Mouse (Mus musculus): ENCODE data around the gene Mcm5. TPM values are rescaled to one million over a fixed set of nuclear protein-coding genes. Genes with fewer than 3 reads are reported as not detected.
A peak's percentile ranks its signal among the peaks of the same experiment; 100 is the strongest.

The Mcm5 gene
- polyA plus RNA-seq (2014; fragmentation: Nextera tagmentation; extraction: Ambion mirVana): 193 and 204 TPM in 2 replicates

- DNase-seq (ENCODE audit: low spot score) (peak; percentile 99), ATAC-seq (ENCODE audit: insufficient read depth, low FRiP score, low TSS enrichment) (peak; percentile 98)
- Histone ChIP-seq H3K4me2 (ENCODE audit: low read depth) (peak within 1 kb of the TSS; percentile 71), H3K27ac (ENCODE audit: low read depth, low read length) (peak within 1 kb of the TSS; percentile 69; the same call in 1 of the 2 replicates), H3K9me3 (ENCODE audit: control insufficient read depth, low read length) (no peaks in the 10 kb centered on the region), H3K36me3 (ENCODE audit: control insufficient read depth, insufficient read depth, low read length) (peaks cover 8% of the 10 kb centered on the region; the same call in 1 of the 2 replicates), H3K9ac (ENCODE audit: low read length) (peak within 1 kb of the TSS; percentile 88), H3K4me3 (ENCODE audit: low read depth, low read length) (peak within 1 kb of the TSS; percentile 81), H3K27me3 (ENCODE audit: control insufficient read depth, insufficient read depth, low read length) (no peaks in the 10 kb centered on the region), H3K4me1 (ENCODE audit: control insufficient read depth, insufficient read depth, low read length) (peaks cover 10% of the 10 kb centered on the region; the same call in 1 of the 2 replicates)
- WGBS: under 1% methylated on average over 58 of the region's 59 CpGs
Measured at GRCm38 (mm10) chr8:75109236-75109967, at the start of gene Mcm5. Gene Mcm5 (plus strand): TSS chr8:75109569.

DNA sequence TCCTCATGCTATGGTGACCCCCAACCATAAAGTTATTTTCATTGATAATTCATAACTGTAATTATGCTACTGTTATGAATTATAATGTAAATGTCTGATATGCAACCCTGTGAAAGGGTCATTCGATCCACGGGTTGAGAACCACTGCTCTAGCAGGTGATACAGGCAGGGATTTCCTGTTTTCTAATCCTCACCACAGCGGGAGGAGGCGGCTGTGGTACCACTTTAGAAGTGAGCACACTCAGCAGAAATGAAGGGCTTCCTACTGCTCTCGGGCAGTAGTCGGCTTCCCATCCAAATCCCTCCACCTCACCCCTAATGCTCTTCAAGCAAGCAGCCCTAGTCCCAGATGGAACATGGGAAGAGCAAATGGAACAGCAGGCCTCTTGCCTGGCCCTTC is 49.3 kb upstream of the Mcm5 start:
- H3K9ac ChIP-seq (ENCODE audit: low read length): no peak overlapping the region
- H3K4me3 ChIP-seq (ENCODE audit: low read depth, low read length): no peak overlapping the region
- H3K27me3 ChIP-seq (ENCODE audit: control insufficient read depth, insufficient read depth, low read length): no peaks in the 10 kb centered on the region
- H3K9me3 ChIP-seq (ENCODE audit: control insufficient read depth, low read length): no peaks in the 10 kb centered on the region
- ATAC-seq (ENCODE audit: insufficient read depth, low FRiP score, low TSS enrichment) (no peak), DNase-seq (ENCODE audit: low spot score) (no peak)
- no peaks in the 10 kb centered on the region for H3K36me3 ChIP-seq (ENCODE audit: control insufficient read depth, insufficient read depth, low read length)
- H3K4me2 ChIP-seq (ENCODE audit: low read depth): no peak overlapping the region
- no peaks in the 10 kb centered on the region for H3K4me1 ChIP-seq (ENCODE audit: control insufficient read depth, insufficient read depth, low read length)
- 82% methylated on average over 6 of the region's 6 CpGs for WGBS
- no peak overlapping the region for H3K27ac ChIP-seq (ENCODE audit: low read depth, low read length)

DNA sequence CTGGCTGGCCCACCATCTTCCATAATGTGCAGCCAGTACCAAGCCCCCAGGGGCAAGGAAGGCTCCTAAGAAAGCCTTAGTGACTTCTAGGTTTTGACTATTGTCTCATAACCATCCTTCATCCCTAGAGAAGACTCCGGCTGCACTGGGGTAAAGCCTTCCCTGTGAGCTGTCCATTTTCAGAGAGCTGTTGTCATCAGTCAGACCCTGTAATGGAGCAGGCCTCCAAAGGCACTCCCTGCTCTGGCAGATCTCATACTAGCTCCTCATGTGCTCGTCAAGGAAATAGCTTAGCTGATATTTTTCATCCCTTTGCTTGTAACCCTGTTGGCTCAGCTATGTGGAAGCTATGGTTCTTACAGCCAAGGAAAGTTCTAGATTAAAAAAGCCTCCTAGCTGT is 48.6 kb upstream of the Mcm5 start:
- H3K9ac ChIP-seq (ENCODE audit: low read length): no peak overlapping the region
- no peaks in the 10 kb centered on the region for H3K27me3 ChIP-seq (ENCODE audit: control insufficient read depth, insufficient read depth, low read length)
- no peaks in the 10 kb centered on the region for H3K36me3 ChIP-seq (ENCODE audit: control insufficient read depth, insufficient read depth, low read length)
- DNase-seq (ENCODE audit: low spot score) (no peak), ATAC-seq (ENCODE audit: insufficient read depth, low FRiP score, low TSS enrichment) (no peak)
- no peaks in the 10 kb centered on the region for H3K9me3 ChIP-seq (ENCODE audit: control insufficient read depth, low read length)
- H3K4me3 ChIP-seq (ENCODE audit: low read depth, low read length): no peak overlapping the region
- WGBS: 79% methylated on average over 2 of the region's 2 CpGs
- no peak overlapping the region for H3K27ac ChIP-seq (ENCODE audit: low read depth, low read length)
- no peaks in the 10 kb centered on the region for H3K4me1 ChIP-seq (ENCODE audit: control insufficient read depth, insufficient read depth, low read length)
- no peak overlapping the region for H3K4me2 ChIP-seq (ENCODE audit: low read depth)

GRCm38 (mm10) chr8:75063290-75063689 is 46.1 kb upstream of the Mcm5 start:
- DNase-seq (ENCODE audit: low spot score) (no peak), ATAC-seq (ENCODE audit: insufficient read depth, low FRiP score, low TSS enrichment) (no peak)
- no peak overlapping the region for H3K9ac ChIP-seq (ENCODE audit: low read length)
- 80% methylated on average over 3 of the region's 3 CpGs for WGBS
- H3K4me2 ChIP-seq (ENCODE audit: low read depth): no peak overlapping the region
- no peaks in the 10 kb centered on the region for H3K9me3 ChIP-seq (ENCODE audit: control insufficient read depth, low read length)
- no peaks in the 10 kb centered on the region for H3K27me3 ChIP-seq (ENCODE audit: control insufficient read depth, insufficient read depth, low read length)
- no peaks in the 10 kb centered on the region for H3K4me1 ChIP-seq (ENCODE audit: control insufficient read depth, insufficient read depth, low read length)
- no peaks in the 10 kb centered on the region for H3K36me3 ChIP-seq (ENCODE audit: control insufficient read depth, insufficient read depth, low read length)
- no peak overlapping the region for H3K4me3 ChIP-seq (ENCODE audit: low read depth, low read length)
- no peak overlapping the region for H3K27ac ChIP-seq (ENCODE audit: low read depth, low read length)

DNA sequence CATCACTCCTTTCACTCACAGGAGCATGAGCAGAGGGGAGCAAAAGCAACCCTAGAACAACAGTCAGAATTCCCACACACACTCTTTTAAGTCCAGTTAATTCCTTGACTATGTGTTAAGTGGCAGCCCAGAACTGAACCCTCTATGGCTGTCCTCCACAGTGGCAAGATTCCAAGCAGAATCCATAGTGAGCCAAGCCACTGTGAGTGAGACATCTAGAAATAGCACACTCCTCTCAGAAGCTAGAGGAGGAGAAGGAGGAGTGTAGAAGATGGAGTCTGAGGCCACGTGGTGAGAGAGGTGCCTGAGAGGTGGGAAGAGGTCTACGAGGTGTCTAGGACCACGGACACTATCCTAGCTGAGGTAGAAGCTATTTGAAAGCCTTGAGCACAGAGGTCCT is 44.6 kb upstream of the Mcm5 start:
- Histone ChIP-seq H3K4me1 (ENCODE audit: control insufficient read depth, insufficient read depth, low read length) (no peaks in the 10 kb centered on the region), H3K9ac (ENCODE audit: low read length) (no peak overlapping the region), H3K4me3 (ENCODE audit: low read depth, low read length) (no peak overlapping the region), H3K9me3 (ENCODE audit: control insufficient read depth, low read length) (no peaks in the 10 kb centered on the region), H3K4me2 (ENCODE audit: low read depth) (no peak overlapping the region), H3K36me3 (ENCODE audit: control insufficient read depth, insufficient read depth, low read length) (no peaks in the 10 kb centered on the region), H3K27ac (ENCODE audit: low read depth, low read length) (no peak overlapping the region), H3K27me3 (ENCODE audit: control insufficient read depth, insufficient read depth, low read length) (no peaks in the 10 kb centered on the region)
- no peak for ATAC-seq (ENCODE audit: insufficient read depth, low FRiP score, low TSS enrichment)
- no peak for DNase-seq (ENCODE audit: low spot score)
- WGBS: 91% methylated on average over 3 of the region's 3 CpGs

DNA sequence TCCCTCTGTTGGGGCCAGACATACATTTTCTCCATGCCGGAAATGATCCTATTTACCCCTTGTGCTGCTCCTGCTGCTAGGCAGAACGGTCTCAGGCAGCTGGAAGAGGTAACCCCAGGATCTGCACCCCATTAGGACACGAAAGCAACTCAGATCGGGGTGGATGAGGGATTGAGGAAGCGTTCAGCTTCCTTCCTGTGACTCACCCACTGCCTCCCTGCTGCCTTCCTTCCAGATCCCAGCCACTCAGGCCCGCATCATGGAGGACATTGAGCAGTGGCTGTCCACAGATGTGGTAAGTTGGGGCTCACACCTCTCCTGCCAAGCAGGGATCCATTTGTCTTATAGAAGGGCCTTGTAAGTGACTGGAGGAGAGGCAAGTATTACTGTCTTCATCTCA is 42.1 kb upstream of the Mcm5 start:
- H3K27me3 ChIP-seq (ENCODE audit: control insufficient read depth, insufficient read depth, low read length): no peaks in the 10 kb centered on the region
- WGBS: 87% methylated on average over 6 of the region's 6 CpGs
- H3K9me3 ChIP-seq (ENCODE audit: control insufficient read depth, low read length): no peaks in the 10 kb centered on the region
- no peak for DNase-seq (ENCODE audit: low spot score)
- no peak overlapping the region for H3K4me3 ChIP-seq (ENCODE audit: low read depth, low read length)
- no peak overlapping the region for H3K27ac ChIP-seq (ENCODE audit: low read depth, low read length)
- ATAC-seq (ENCODE audit: insufficient read depth, low FRiP score, low TSS enrichment): no peak
- no peak overlapping the region for H3K9ac ChIP-seq (ENCODE audit: low read length)
- no peaks in the 10 kb centered on the region for H3K4me1 ChIP-seq (ENCODE audit: control insufficient read depth, insufficient read depth, low read length)
- H3K36me3 ChIP-seq (ENCODE audit: control insufficient read depth, insufficient read depth, low read length): no peaks in the 10 kb centered on the region
- no peak overlapping the region for H3K4me2 ChIP-seq (ENCODE audit: low read depth)

DNA sequence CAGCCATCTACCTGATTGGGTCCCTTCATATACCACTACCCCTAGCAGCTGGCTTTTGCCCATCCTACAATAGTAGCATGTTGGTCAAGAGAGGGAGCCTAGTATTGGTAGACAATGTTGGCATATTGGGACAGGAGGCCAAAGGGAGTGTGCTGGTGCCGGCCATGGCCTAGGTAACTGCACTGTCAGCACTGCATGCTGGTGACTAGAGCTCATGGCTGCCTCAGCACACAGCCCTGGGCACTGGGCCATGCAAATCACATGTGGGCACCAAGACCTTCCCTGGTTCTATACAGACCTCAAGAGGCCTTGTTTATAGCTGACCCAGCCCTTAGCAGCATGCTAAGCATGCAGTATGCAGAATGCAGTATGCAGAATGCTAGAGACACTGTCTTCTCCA is 39.1 kb upstream of the Mcm5 start:
- no peaks in the 10 kb centered on the region for H3K9me3 ChIP-seq (ENCODE audit: control insufficient read depth, low read length)
- no peaks in the 10 kb centered on the region for H3K36me3 ChIP-seq (ENCODE audit: control insufficient read depth, insufficient read depth, low read length)
- H3K27ac ChIP-seq (ENCODE audit: low read depth, low read length): no peak overlapping the region
- no peak overlapping the region for H3K4me2 ChIP-seq (ENCODE audit: low read depth)
- 84% methylated on average over 1 of the region's 1 CpGs for WGBS
- no peak overlapping the region for H3K9ac ChIP-seq (ENCODE audit: low read length)
- DNase-seq (ENCODE audit: low spot score) (no peak), ATAC-seq (ENCODE audit: insufficient read depth, low FRiP score, low TSS enrichment) (no peak)
- H3K27me3 ChIP-seq (ENCODE audit: control insufficient read depth, insufficient read depth, low read length): no peaks in the 10 kb centered on the region
- H3K4me3 ChIP-seq (ENCODE audit: low read depth, low read length): no peak overlapping the region
- H3K4me1 ChIP-seq (ENCODE audit: control insufficient read depth, insufficient read depth, low read length): no peaks in the 10 kb centered on the region

- H3K4me1 ChIP-seq (ENCODE audit: control insufficient read depth, insufficient read depth, low read length): no peaks in the 10 kb centered on the region
- H3K27ac ChIP-seq (ENCODE audit: low read depth, low read length): no peak overlapping the region
- H3K9me3 ChIP-seq (ENCODE audit: control insufficient read depth, low read length): no peaks in the 10 kb centered on the region
- H3K36me3 ChIP-seq (ENCODE audit: control insufficient read depth, insufficient read depth, low read length): no peaks in the 10 kb centered on the region
- DNase-seq (ENCODE audit: low spot score) (peak; percentile 77), ATAC-seq (ENCODE audit: insufficient read depth, low FRiP score, low TSS enrichment) (peak; percentile 70)
- H3K4me2 ChIP-seq (ENCODE audit: low read depth): no peak overlapping the region
- 30% methylated on average over 4 of the region's 4 CpGs for whole genome bisulfite sequencing
- no peaks in the 10 kb centered on the region for H3K27me3 ChIP-seq (ENCODE audit: control insufficient read depth, insufficient read depth, low read length)
- H3K4me3 ChIP-seq (ENCODE audit: low read depth, low read length): no peak overlapping the region
- H3K9ac ChIP-seq (ENCODE audit: low read length): no peak overlapping the region
Measured at GRCm38 (mm10) chr8:75071627-75072346, 37.6 kb upstream of the Mcm5 start.

GRCm38 (mm10) chr8:75074876-75075275 is 34.5 kb upstream of the Mcm5 start:
- no peak for ATAC-seq (ENCODE audit: insufficient read depth, low FRiP score, low TSS enrichment)
- H3K4me3 ChIP-seq (ENCODE audit: low read depth, low read length): no peak overlapping the region
- no peak overlapping the region for H3K27ac ChIP-seq (ENCODE audit: low read depth, low read length)
- 90% methylated on average over 1 of the region's 1 CpGs for WGBS
- H3K4me1 ChIP-seq (ENCODE audit: control insufficient read depth, insufficient read depth, low read length): no peaks in the 10 kb centered on the region
- no peaks in the 10 kb centered on the region for H3K36me3 ChIP-seq (ENCODE audit: control insufficient read depth, insufficient read depth, low read length)
- DNase-seq (ENCODE audit: low spot score): no peak
- no peaks in the 10 kb centered on the region for H3K9me3 ChIP-seq (ENCODE audit: control insufficient read depth, low read length)
- no peaks in the 10 kb centered on the region for H3K27me3 ChIP-seq (ENCODE audit: control insufficient read depth, insufficient read depth, low read length)
- H3K4me2 ChIP-seq (ENCODE audit: low read depth): no peak overlapping the region
- no peak overlapping the region for H3K9ac ChIP-seq (ENCODE audit: low read length)

Data from neural tube, embryonic 11.5 days (tissue).